Mouse (Mus musculus) hindbrain, embryonic 11.5 days (tissue): ENCODE data around the gene Gpr62. TPM values are rescaled to one million over a fixed set of nuclear protein-coding genes. Genes with fewer than 3 reads are reported as not detected.

Experiments
- ATAC-seq: fragments of 200-750 bp; cut with Nextera tagmentation; 2 replicates; pipeline ENCODE4 v1.8.0; 2017; ENCODE audit warnings: mild to moderate bottlenecking, moderate TSS enrichment, moderate library complexity; ENCODE audit not compliant: low FRiP score
- DNase-seq: peaks from one replicate; pipeline ENCODE4 v3.0.0-alpha.2; 2015; ENCODE audit warnings: low spot score
- H3K27ac ChIP-seq: fragments of 300-500 bp; sonication (generic); 2 replicates; pipeline ENCODE4 v1.5.1; 2014; ENCODE audit warnings: mild to moderate bottlenecking, low read depth, low read length
- H3K27me3 ChIP-seq: fragments of 300-500 bp; sonication (generic); 2 replicates; pipeline ENCODE4 v1.6.1; 2014; ENCODE audit warnings: mild to moderate bottlenecking, low read length, moderate library complexity, mixed read lengths; ENCODE audit not compliant: control insufficient read depth, insufficient read depth
- H3K36me3 ChIP-seq: fragments of 300-500 bp; sonication (generic); 2 replicates; pipeline ENCODE4 v1.6.1; 2014; ENCODE audit warnings: mild to moderate bottlenecking, low read length, moderate library complexity, mixed read lengths; ENCODE audit not compliant: control insufficient read depth, insufficient read depth
- H3K4me1 ChIP-seq: fragments of 300-500 bp; sonication (generic); replicated peaks from 2 replicates; pipeline ENCODE4 v1.6.1; 2014; ENCODE audit warnings: low read length, mixed read lengths; ENCODE audit not compliant: control insufficient read depth, insufficient read depth
- H3K4me2 ChIP-seq: fragments of 300-500 bp; sonication (generic); replicated peaks from 2 replicates; pipeline ENCODE4 v1.6.1; 2014; ENCODE audit warnings: mild to moderate bottlenecking, low read depth, low read length
- H3K4me3 ChIP-seq: fragments of 300-500 bp; sonication (generic); 2 replicates; pipeline ENCODE4 v1.5.1; 2014; ENCODE audit warnings: low read depth, low read length
- H3K9ac ChIP-seq: fragments of 300-500 bp; sonication (generic); 2 replicates; pipeline ENCODE4 v1.6.1; 2014; ENCODE audit warnings: low read depth, low read length
- H3K9me3 ChIP-seq: fragments of 300-500 bp; sonication (generic); 2 replicates; pipeline ENCODE4 v1.6.1; 2016; ENCODE audit warnings: low read length; ENCODE audit not compliant: control insufficient read depth
- WGBS: fragments of 180-500 bp; shearing (Covaris S2); extraction: QIAGEN DNeasy Blood & Tissue Kit; methylation state at CpG from one replicate; pipeline ENCODE4 v1.1.7; 2014; 5-methylcytosine and 5-hydroxymethylcytosine counted together
- polyA plus RNA-seq: library from polyadenylated mRNA; unstranded; fragments of >200 nt; fragmentation: Nextera tagmentation; extraction: Ambion mirVana; gene quantifications from 2 replicates; pipeline ENCODE4 v1.2.1, GENCODE M21; 2014

The Gpr62 gene
- polyA plus RNA-seq, 1 experiment from 2014 or later = 0.22 TPM

GRCm38 (mm10) chr9:106449947-106450346 lies 15.8 kb downstream of the Gpr62 start:
- Histone ChIP-seq H3K4me3 (no peak overlapping the region), H3K9me3 (no peaks in the 10 kb centered on the region), H3K36me3 (no peaks in the 10 kb centered on the region), H3K4me1 (peaks cover 14% of the 10 kb centered on the region), H3K27ac (no peak overlapping the region), H3K27me3 (no peaks in the 10 kb centered on the region), H3K9ac (no peak overlapping the region), H3K4me2 (no peak overlapping the region)
- 89% methylated on average over 8 of the region's 8 CpGs for WGBS
- no peak for DNase-seq
- no peak for ATAC-seq

DNA sequence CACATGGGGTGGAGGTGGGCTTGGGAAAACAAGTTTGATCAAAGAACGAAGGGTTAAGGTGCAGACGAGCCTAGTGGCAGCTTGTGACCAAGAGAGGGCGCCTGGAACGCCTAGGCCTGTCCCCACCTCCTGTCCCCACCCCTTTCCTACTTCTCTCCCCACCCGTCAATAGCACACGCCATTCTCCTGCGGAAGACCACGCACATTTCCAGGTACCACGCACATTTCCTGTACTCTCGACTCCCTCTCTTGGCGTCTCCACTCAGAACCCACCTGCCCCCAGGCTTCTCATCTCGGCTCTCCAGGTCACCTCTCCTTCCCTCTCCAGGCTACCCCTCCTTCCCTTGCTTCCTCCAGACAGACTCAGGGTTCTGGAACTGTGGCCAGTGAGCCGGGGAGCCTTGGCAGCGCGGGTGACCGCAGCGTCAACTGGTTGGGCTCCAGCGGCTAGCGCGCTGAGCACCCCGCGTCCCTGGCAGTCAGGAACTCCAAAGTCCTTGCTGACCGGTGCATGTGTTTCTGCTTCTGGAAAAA lies 17.2 kb downstream of the Gpr62 start:
- H3K27ac ChIP-seq = no peak overlapping the region

GRCm38 (mm10) chr9:106447951-106448350 lies 17.8 kb downstream of the Gpr62 start:
- Histone ChIP-seq H3K9ac (peak overlapping the region; percentile 60), H3K36me3 (no peaks in the 10 kb centered on the region), H3K27me3 (no peaks in the 10 kb centered on the region), H3K4me3 (peak overlapping the region; percentile 36), H3K4me1 (peaks cover 13% of the 10 kb centered on the region), H3K27ac (peak overlapping the region; percentile 20; the same call in 1 of the 2 replicates), H3K9me3 (no peaks in the 10 kb centered on the region), H3K4me2 (peak overlapping the region; percentile 58)
- ATAC-seq (peak; percentile 16; the same call in 1 of the 2 replicates), DNase-seq (no peak)
- 39% methylated on average over 9 of the region's 9 CpGs for WGBS

More for the DNA sequence above, 17.2 kb downstream of the Gpr62 start:
- H3K4me2 ChIP-seq = peak overlapping the region; percentile 50
- ATAC-seq = peak; percentile 38; the same call in 1 of the 2 replicates
- peak; percentile 75 for DNase-seq
- peak overlapping the region; percentile 24; the same call in 1 of the 2 replicates for H3K9ac ChIP-seq
- no peaks in the 10 kb centered on the region for H3K27me3 ChIP-seq
- no peaks in the 10 kb centered on the region for H3K36me3 ChIP-seq
- 1% methylated on average over 23 of the region's 23 CpGs for WGBS
- peaks cover 14% of the 10 kb centered on the region for H3K4me1 ChIP-seq
- H3K9me3 ChIP-seq = no peaks in the 10 kb centered on the region
- H3K4me3 ChIP-seq = peak overlapping the region; percentile 23

GRCm38 (mm10) chr9:106447348-106447747 lies 18.4 kb downstream of the Gpr62 start, which contains the start of the genes Abhd14b and Abhd14a:
TSS of gene Abhd14b (plus strand) at chr9:106447459.
TSS of gene Abhd14a (minus strand) at chr9:106447678.
- Histone ChIP-seq H3K4me2 (peak within 1 kb of the TSS; percentile 58), H3K4me1 (peaks cover 8% of the 10 kb centered on the region), H3K4me3 (peak within 1 kb of the TSS; percentile 36), H3K9ac (peak within 1 kb of the TSS; percentile 60), H3K27me3 (no peaks in the 10 kb centered on the region), H3K36me3 (no peaks in the 10 kb centered on the region), H3K27ac (peak within 1 kb of the TSS; percentile 54; the same call in 1 of the 2 replicates), H3K9me3 (no peaks in the 10 kb centered on the region)
- DNase-seq (peak; percentile 92), ATAC-seq (peak; percentile 75)
- WGBS = under 1% methylated on average over 24 of the region's 24 CpGs

DNA sequence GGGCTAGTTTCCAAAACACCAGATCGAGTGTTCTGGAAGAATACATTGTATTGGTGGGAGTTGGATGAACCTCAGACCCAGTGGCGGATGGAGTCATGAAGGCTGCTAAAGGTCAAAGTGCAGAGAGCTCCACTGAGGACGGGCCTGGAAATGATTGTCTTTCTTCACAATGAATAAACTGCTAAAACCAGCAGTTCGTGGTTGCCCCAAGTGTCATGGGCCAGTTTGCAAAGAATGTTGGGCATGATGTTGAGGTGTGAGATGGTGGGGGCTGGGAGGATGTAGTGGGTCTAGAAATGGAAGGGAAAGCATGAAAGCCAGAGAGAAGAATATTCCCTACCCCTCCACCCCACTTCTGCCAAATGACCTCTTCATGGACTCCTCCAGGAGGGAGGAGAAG lies 20.9 kb downstream of the Gpr62 start:
- Histone ChIP-seq H3K27ac (no peak overlapping the region), H3K9ac (no peak overlapping the region), H3K27me3 (no peaks in the 10 kb centered on the region), H3K4me2 (no peak overlapping the region), H3K4me1 (peaks cover 7% of the 10 kb centered on the region), H3K9me3 (no peaks in the 10 kb centered on the region), H3K36me3 (no peaks in the 10 kb centered on the region), H3K4me3 (no peak overlapping the region)
- DNase-seq (no peak), ATAC-seq (no peak)
- 67% methylated on average over 4 of the region's 4 CpGs for WGBS

DNA sequence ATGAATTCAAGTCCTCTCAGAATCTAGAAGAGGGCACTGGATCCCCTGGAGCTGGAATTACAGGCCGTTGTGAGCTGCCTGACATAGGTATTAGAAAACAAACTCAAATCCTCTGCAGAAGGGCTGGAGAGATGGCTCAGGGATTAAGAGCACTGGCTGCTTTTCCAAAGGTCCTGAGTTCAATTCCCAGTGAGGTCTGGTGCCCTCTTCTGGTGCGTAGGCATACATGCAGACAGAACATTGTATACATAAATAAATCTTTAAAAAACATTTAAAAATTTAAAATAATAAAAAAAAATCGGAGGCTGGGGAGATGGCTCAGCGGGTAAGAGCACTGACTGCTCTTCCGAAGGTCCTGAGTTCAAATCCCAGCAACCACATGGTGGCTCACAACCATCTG lies 23.1 kb downstream of the Gpr62 start:
- Histone ChIP-seq H3K9me3 (no peaks in the 10 kb centered on the region), H3K27ac (no peak overlapping the region), H3K27me3 (no peaks in the 10 kb centered on the region), H3K36me3 (no peaks in the 10 kb centered on the region), H3K4me1 (peaks cover under 1% of the 10 kb centered on the region), H3K9ac (no peak overlapping the region), H3K4me3 (no peak overlapping the region), H3K4me2 (no peak overlapping the region)
- no peak for ATAC-seq
- 80% methylated on average over 5 of the region's 5 CpGs for WGBS
- DNase-seq = no peak

DNA sequence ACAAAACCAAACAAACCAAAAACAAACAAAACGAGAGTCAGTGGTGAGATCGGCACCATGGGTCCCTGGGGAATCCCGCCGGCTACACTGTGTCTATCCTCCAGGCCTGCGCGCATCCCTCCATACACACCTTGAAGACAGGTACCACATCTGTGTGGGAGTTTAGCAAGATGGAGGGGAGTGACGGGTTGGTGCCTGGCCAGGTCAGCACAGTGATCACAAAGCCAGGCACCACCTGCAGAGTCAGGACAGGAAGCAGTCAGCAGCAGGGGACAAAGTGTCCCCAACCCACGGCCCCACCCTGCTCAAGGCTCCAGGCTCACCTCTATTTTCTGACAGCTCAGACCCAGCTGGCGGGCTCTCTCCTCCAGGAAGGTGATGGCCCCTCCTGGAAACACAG lies 29.2 kb downstream of the Gpr62 start:
- no peak for ATAC-seq
- Histone ChIP-seq H3K9ac (no peak overlapping the region), H3K4me1 (peaks cover 5% of the 10 kb centered on the region), H3K27me3 (no peaks in the 10 kb centered on the region), H3K4me2 (no peak overlapping the region), H3K4me3 (no peak overlapping the region), H3K36me3 (0 out of 2 replicates have a peak, but pooled peaks cover 4% of the 10 kb centered on the region), H3K27ac (no peak overlapping the region), H3K9me3 (no peaks in the 10 kb centered on the region)
- DNase-seq = no peak
- 82% methylated on average over 9 of the region's 9 CpGs for WGBS

DNA sequence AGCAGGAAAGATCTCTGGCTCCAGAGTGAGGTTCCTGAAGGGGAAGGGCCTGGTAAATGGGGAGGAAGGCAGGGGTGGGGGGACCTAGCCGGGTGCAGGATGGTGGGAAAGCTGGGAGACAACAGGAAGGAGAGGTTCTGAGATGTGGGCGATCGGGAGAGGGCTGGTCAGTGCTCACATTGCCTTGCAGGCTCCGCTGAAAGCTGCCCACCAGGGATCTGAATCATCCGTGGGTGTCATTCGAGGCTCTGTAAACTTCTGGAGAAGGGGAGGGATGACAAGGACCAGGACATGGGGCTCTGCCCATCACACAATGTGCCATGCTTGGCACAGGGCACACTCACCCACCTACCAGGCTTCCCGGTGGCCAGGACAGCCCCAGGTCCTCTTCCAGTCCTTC lies 32.3 kb downstream of the Gpr62 start:
- H3K27me3 ChIP-seq = no peaks in the 10 kb centered on the region
- no peak overlapping the region for H3K4me3 ChIP-seq
- no peak overlapping the region for H3K4me2 ChIP-seq
- no peaks in the 10 kb centered on the region for H3K9me3 ChIP-seq
- 79% methylated on average over 7 of the region's 7 CpGs for WGBS
- no peak overlapping the region for H3K9ac ChIP-seq
- H3K4me1 ChIP-seq = peaks cover 10% of the 10 kb centered on the region
- ATAC-seq = no peak
- 0 out of 2 replicates have a peak overlapping the region, but pooled peaks have one; percentile 24 for H3K27ac ChIP-seq
- 0 out of 2 replicates have a peak, but pooled peaks cover 7% of the 10 kb centered on the region for H3K36me3 ChIP-seq
- DNase-seq = no peak

DNA sequence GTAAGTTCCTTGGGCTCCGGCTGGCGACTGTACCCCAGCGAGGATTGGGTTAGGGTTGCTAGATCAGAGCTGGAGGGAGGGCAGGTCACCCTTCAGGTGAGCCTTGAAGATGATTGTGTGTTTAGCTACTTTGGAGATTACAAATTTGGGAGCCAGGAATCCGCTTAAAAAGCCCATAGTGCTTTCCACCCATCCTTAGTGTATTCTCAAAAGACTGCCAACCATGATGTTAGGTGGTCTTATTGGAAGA lies 35.8 kb downstream of the Gpr62 start:
- 5% methylated on average over 4 of the region's 4 CpGs for WGBS

More for the DNA sequence above, 35.8 kb downstream of the Gpr62 start:
- Histone ChIP-seq H3K9ac (peak overlapping the region; percentile 99), H3K27me3 (no peaks in the 10 kb centered on the region), H3K4me3 (peak overlapping the region; percentile 92), H3K27ac (peak overlapping the region; percentile 93; the same call in 1 of the 2 replicates), H3K4me1 (peaks cover 5% of the 10 kb centered on the region; the same call in 1 of the 2 replicates), H3K9me3 (no peaks in the 10 kb centered on the region), H3K36me3 (0 out of 2 replicates have a peak, but pooled peaks cover 7% of the 10 kb centered on the region), H3K4me2 (peak overlapping the region; percentile 78)
- ATAC-seq (no peak), DNase-seq (no peak)
